Mouse (Mus musculus) spleen, adult 18-20 months (tissue): Measurements from ENCODE around the gene Elmo1.

Experiments used
- DNase-seq, 2 experiments: peaks; one replicate each; pipeline ENCODE4 v3.0.0; 2022; ENCODE audit warnings: mixed read lengths in 2 of 2

Gene Elmo1

DNA sequence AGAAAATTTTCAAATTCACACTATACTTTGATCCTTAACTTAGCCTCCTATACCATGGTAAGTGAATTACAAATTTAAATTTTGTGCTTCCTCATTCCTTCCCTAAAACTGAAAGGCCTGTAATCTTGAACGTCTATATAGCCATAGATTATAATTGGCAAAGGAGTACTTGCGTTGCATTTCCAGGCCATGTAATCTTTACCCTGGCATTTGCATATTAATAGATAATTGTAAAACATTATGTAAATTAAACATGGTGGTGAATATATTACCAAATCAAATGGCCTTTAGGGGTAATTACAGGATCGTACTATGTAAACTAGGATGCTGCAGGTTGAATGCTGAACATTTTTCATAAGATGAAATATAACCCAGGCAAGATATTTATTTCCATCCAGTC is 314.1 kb downstream of the Elmo1 start:
- DNase-seq = no peak

GRCm38 (mm10) chr13:20406470-20407213 is 316.2 kb downstream of the Elmo1 start:
- no peak for DNase-seq

- no peak for DNase-seq
Measured at GRCm38 (mm10) chr13:20410306-20411101, 320.1 kb downstream of the Elmo1 start.

DNA sequence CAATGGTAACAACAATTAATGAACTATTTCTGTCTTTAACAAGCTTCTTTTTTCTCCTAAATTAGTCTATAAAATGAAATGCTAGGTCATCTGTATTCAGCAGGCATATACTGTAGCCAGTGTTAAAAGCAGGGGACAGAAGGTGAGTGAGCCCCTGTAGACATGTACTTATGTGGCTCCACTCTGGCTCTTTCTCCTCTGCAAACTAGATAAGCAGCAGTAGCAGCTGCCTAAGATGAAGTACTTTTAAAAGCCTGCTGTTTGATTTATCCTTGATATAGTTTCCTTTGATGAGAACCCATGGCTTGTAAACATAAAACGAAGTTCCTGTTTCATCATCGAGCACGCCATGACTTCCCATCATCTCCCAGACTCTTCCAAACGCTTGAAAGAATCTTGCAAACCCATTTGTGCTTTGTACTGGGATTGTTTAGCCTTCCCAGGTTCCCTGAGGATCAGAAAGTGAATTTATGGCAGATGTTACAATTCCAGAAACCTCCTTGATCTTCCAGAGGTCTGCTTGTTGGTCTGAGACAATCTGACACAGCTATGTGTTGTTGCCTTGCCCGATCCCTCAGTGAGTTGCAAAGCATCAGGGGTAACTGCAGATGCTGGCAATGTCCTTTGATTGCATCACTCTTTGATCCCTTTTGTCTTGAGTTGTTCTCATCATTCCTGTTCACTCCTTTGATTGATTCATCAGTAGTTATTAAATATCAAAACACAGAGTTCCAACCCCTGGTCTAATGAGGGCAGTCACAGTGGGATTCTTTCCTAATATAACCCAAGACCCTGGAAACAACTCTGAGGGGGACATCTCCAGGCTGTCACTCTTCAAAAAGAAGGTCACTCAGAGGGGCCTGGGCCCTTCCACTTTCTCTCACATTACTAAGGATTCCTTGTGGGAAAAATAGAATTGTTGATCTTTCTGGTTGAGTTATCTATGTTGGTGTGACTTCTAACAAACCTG is 326.6 kb downstream of the Elmo1 start:
- no peak for DNase-seq

GRCm38 (mm10) chr13:20430998-20431397 is 340.6 kb downstream of the Elmo1 start:
- no peak for DNase-seq

DNA sequence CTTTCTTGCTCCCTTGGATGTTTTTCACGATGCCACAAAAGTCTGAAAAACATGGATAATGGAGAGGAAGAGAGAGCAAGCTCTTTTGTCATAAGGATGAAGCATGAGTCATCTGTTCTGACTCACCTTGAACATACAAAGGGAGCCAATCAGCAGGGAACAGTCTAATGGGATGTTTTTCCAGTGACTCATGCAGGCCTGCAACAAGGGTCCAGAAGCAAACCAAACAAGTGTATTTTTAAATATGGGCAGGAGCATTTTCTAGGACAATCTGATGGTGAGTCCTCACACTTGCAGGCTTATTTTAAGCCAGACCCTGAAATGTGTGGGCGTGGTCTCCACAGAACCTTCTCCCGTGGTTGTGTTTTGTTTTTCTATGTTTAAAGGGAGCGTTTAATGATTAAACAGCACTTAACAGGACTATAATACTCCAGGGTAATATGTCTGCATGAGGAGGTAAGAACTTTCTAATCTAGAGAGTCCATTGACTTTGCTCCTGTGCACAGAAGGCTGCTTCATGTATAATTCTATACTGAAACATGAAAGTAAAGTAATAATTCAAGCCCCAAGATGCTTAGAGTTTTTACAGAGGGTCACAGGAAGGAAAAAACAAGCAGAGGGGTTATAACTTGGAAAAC is 342.9 kb downstream of the Elmo1 start:
- DNase-seq = no peak

DNA sequence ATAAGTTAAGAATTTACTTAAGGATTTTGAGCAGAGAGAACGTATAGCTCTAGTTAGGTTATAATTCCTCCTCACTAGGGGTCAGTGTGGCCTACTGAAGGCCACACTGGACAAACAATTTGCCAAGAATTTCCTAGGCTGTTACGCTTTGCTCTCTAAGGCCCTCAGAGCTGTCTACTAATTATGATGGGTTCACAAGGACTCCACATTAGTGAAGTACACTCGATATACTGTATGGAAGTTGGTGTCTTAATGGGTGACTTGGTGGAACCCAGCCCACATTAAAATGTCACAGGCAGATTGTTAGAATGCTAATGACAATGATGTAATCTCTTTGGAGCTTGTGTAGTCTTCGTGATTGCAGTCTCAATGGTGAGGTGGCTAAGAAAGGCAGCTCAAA is 343.7 kb downstream of the Elmo1 start:
- DNase-seq = no peak

- DNase-seq = no peak
Measured at GRCm38 (mm10) chr13:20439488-20439887, 349.1 kb downstream of the Elmo1 start.

DNA sequence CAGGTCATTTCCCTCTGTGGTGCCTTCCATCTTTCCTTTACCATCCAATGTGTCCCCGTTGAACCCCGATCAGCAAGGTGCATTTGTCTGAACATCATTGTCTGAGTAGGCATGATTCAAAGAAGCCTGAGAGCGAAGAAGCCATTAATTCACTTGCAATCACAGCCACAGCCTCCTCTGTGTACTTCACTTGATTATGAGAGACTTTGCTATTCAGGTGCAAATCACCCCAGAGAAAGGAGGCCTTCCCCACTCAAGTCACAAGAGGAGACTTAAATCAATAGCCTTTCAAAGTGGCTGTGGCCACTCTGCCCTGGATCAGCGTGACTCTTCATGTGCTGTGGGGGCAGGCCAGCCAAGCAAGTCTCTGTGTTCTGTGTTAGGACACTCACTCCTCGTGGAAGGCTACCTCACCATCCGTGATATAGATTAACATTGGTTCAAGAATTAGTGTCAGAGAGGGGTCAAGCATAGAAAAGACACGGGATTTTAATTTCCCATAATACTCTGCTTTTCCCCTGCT is 360.5 kb downstream of the Elmo1 start:
- no peak for DNase-seq

GRCm38 (mm10) chr13:20454357-20454756 is 364.0 kb downstream of the Elmo1 start:
- no peak for DNase-seq

DNA sequence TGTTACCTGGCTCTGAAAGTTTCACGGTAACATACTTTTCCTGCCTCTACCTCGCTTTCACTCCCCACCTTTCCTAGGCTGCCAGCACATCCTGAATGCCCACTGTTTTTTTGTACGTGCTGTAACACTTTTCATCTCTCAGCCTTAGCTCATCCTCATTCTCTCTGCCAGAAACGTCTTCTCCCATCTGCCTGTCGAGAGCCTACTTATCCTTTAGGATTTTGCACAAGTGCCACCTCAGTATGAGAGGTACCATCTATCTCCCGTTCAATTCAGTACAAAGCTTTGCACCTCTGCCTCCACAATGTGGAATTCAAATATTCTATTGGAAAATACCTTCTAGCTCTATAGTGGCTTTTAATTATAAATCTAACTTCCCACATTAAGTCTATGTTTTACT is 369.7 kb downstream of the Elmo1 start:
- DNase-seq = no peak

GRCm38 (mm10) chr13:20461616-20462015 is 371.2 kb downstream of the Elmo1 start:
- DNase-seq = no peak

DNA sequence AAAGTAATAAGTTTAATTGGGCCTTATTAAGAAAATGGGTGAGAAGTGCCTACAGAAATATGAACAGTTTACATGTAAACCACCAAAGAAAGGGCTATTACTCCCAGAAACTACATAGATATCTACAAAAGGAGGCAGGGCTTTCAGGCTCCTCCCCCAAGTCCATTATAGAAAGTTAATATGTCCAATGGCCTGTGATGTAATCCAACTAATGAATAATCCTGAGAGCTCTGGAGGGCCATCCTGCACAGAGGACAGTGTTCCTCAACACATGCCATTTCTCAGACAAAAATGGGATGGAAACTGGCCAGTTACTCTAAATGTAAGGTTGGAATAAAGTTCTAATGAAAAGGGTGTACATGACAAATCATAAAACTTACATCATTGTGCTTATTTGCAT is 373.8 kb downstream of the Elmo1 start:
- DNase-seq = no peak

- DNase-seq = no peak
Measured at GRCm38 (mm10) chr13:20467381-20467780, 377.0 kb downstream of the Elmo1 start.

- DNase-seq = peak; percentile 7 to 66
Measured at GRCm38 (mm10) chr13:20471732-20472131, 381.3 kb downstream of the Elmo1 start.

DNA sequence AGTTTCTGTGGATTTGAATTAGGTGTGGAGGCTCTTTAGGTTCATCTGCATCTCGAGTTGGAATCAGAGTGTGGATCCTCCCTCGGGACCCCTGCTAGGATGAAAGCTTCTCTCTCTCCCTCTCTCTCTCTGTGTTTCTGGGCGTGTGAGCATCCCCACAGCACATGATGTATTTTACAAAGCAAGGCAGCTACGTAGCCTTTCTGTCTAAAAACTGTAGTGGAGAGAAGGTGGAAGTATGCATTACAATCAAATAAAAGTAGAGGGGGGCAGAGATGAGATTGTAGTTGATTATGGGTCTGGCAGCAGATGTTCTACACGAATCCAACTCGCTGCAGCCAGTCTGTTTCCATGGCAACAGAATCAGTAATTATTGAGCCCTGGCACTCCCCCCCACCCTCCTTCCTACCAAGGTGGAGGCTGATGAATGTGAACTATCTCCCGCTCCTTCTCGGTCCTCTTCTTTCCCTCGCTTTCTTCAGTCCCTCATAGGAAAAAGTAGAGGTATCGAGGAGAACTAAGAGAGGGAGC is 382.0 kb downstream of the Elmo1 start:
- DNase-seq = no peak

GRCm38 (mm10) chr13:20472891-20473539 is 382.6 kb downstream of the Elmo1 start:
- no peak for DNase-seq

DNA sequence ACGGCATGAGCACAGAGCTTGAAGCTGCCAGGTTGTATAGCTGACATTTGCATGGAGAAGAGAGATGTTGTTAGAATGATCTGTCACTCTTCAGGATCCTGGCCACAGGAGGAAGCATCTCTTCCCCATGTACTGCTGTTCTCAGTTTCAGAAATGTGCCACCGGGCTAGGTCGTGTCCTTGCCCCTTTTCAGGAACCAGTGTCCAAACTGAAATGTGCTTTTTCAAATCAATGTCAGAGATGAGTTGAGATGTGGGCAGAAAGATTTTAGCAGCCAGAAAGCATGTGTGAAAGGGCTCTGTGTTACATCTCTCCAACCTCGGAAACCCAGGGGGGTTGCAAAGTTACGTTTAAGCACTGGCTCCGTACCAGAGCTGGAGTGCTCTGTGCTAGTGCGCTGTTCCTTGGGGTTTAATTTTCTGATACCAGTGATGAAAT is 383.3 kb downstream of the Elmo1 start:
- no peak for DNase-seq

DNA sequence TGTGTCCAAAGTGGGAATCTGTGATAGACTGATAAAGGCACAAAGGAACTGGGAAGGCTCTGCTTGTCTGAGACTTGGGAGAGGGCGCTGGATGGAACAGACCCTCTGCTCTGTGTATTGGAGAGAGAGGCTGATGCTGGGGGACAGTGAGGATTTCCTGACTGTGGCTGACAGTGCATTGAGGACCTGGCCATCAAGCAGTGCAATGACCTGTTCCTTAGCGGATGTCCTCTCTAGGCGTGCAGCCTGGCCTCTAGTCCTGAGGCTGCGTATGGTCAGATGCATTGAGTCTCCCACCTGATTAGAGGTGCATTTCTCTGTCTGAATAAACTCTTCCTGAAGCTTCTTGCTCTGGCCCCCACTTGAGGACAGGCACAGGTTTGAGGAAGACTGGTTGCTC is 384.2 kb downstream of the Elmo1 start:
- no peak for DNase-seq

DNA sequence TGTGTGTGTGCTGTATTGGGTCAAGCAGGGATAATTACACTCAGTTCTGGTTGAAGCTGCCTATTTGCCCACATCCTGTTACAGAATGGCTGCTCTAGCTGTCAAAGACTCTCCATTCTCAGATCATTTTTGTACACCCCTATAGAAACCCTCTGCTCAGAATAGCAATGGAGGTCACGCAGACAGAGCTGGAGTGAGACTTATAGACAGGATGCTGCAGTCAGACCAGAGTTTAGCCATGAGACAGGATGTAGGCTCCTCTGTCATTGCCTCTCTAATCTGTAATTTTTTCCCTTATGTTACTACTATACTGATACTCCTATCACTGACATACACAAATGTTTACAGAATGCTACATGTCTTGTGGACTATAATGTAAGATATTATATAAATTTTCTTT is 391.4 kb downstream of the Elmo1 start:
- DNase-seq = no peak

DNA sequence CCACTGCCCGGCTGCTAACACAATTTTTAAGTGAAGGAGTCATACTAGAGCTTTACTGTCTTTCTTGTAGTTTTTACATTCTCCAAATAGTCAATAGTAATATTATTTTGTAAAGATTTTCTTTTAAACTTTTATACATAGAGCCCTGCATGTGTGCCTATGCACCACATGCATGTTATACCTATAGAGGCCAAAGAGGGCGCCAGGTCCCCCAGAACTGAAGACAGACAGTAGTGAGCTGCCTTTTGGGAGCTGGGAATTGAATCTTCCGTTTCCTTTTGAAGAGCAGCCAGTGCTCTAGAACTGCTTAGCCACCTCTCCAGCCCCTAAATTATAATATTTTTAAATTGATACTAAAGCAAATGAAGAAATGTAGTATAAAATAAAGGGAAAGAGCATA is 398.7 kb downstream of the Elmo1 start:
- DNase-seq = peak in 1 of 2 experiments; percentile 17
